Mouse (Mus musculus) kidney, adult 2 months (tissue): Measurements from ENCODE around the gene Lyl1.

Experiments used
- CTCF ChIP-seq: fragments of 200-500 bp; conservative IDR thresholded peaks from 2 replicates; pipeline ENCODE4 v1.5.1; 2011; ENCODE audit warnings: low read depth, mild to moderate bottlenecking, control low read depth, low read length, moderate library complexity, mixed read lengths; ENCODE audit not compliant: insufficient read depth, insufficient read length
- POLR2A ChIP-seq: fragments of 200-500 bp; IDR thresholded peaks from one replicate; pipeline ENCODE4 v1.6.1; 2011; ENCODE audit warnings: low read depth, low read length, control low read depth

GRCm38 (mm10) chr8:84722850-84723570, 21.8 kb downstream of the Lyl1 start, which contains the start of gene G430095P16Rik:
- TF ChIP-seq CTCF (0 out of 2 replicates have a peak, but pooled peaks have one; percentile 12), POLR2A (no peak)
